Mouse (Mus musculus): ENCODE data around the gene Gm20388. TPM values are rescaled to one million over a fixed set of nuclear protein-coding genes. Genes with fewer than 3 reads are reported as not detected.
"Not testable (repeated sequence)": the region's sequence is repeated elsewhere in the genome, so short reads cannot be mapped to it uniquely, and the experiment has no call there.

Gm20388 gene
- total RNA-seq, 2 experiments from 2014 or later, result 11.4 to 18.1 TPM

- ATAC-seq (replicated peaks; ENCODE audit: low FRiP score, low TSS enrichment, poor library complexity, severe bottlenecking), result peak; percentile 91
These were observed 3154.8 kb downstream of the Gm20388 start for GRCm38 (mm10) chr8:123065214-123066100.

DNA sequence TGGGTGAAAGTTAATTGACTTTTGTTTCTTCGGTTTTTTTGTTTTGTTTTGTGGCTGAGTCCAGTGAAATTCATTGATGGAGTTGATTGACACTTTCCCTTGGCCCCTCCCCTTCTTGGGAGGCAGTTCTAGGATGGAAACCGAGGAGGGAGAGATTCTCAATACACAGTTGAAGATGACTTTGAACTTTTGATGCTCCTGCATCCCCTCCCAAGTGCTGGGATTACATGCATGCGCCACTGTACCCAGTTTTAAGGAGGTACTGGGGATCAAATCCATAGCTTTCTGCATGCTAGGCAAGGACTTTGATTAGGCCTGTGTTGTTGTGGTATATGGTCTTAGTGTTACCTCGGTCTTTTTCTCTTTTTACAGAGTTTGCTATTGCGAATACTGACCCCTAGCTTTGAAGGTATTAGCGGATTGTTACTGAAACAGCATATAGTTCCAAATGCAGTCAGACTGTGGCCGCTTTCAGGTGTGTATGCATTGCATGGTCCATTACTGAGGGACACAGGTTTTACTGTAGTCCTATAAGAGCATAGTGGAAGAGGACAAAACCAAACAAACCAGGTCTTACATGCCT, 3155.6 kb downstream of the Gm20388 start:
- ATAC-seq (replicated peaks; ENCODE audit: low FRiP score, low TSS enrichment, poor library complexity, severe bottlenecking), result no peak

DNA sequence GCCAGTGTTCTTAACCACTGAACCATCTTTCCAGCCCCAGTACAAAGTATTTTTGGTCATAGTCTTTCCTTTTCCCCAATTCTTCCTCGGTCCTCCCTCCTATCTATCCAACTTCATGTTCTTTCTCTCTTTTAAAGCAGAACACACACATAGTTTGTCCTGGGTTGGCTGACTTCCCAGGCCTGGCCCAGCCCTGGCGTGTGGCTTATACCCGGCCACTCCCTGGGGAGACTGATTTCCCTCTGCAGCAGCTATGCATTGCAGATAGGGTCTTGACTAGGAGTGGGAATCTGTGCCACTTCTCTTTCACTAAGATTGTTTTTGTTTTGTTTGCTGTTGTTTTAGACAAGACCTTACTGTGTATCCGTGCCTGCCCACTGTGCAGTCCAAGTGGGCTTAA, 3160.5 kb downstream of the Gm20388 start:
- ATAC-seq (replicated peaks; ENCODE audit: low FRiP score, low TSS enrichment, poor library complexity, severe bottlenecking), result peak; percentile 73; the same call in 1 of the 2 replicates

DNA sequence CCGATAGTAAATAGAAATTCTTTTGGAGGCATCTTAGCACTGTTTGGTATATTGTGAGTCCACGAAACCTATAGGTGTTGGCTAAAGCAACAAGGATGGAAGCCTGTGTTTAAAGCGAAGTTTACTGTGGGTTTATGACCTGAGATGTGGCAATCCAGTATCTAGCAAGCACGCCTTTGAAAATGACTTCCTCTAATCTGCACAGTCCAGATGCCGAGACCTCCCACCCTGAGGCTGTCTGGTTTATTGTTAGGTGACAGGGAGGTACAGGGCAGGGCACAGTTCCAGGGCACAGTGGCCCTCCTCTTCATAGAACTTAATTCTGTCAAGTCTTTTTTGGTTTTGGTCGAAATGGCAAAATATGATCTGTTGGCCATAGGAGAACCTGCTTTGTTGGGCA, 3166.6 kb downstream of the Gm20388 start:
- ATAC-seq (replicated peaks; ENCODE audit: low FRiP score, low TSS enrichment, poor library complexity, severe bottlenecking), result peak; percentile 66

- no peak for ATAC-seq (replicated peaks; ENCODE audit: low FRiP score, low TSS enrichment, poor library complexity, severe bottlenecking)
These were observed 3172.4 kb downstream of the Gm20388 start for GRCm38 (mm10) chr8:123082993-123083392.

DNA sequence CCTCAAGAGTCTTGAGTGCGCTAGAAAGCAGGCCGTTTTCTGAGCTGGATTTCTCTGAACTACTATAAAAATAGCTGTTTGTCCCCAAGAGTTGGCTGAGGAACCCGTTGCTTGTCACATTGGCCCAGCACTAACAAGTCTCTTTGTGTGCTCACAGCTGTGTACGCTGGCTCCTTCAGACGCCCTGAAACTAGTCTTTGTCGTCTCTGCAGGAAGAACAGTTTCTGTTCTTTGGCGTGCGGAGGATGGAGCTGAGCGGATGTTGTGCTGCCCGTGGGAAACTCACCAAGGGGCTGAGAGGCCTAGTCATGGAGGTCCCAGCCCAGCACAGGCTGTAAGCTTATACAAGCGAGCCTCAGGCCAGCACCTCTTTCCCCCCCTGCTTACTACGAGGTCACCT, 3173.0 kb downstream of the Gm20388 start:
- no peak for ATAC-seq (replicated peaks; ENCODE audit: low FRiP score, low TSS enrichment, poor library complexity, severe bottlenecking)

DNA sequence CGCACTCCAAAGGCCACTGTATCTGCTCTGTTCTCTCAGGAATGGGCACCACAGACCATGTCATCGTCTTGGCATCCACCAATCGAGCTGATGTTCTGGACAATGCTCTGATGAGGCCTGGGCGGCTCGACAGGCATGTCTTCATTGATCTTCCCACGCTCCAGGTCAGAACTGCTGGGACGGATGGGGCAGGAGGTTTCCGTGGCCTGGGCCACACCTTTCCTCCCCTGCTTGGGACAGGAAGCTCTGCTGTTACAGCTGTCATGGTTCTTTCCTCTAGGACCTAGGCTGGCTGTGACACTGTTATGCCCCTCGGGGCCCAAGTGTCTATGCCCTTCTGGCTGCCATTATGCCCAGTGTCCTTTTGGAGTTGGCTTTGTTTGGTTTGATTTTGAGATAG, 3176.6 kb downstream of the Gm20388 start:
- no peak for ATAC-seq (replicated peaks; ENCODE audit: low FRiP score, low TSS enrichment, poor library complexity, severe bottlenecking)

- ATAC-seq (replicated peaks; ENCODE audit: low FRiP score, low TSS enrichment, poor library complexity, severe bottlenecking), result no peak
These were observed 3186.6 kb downstream of the Gm20388 start for GRCm38 (mm10) chr8:123097216-123097615.

GRCm38 (mm10) chr8:123097786-123098584, 3187.3 kb downstream of the Gm20388 start:
- ATAC-seq (replicated peaks; ENCODE audit: low FRiP score, low TSS enrichment, poor library complexity, severe bottlenecking), result no peak

DNA sequence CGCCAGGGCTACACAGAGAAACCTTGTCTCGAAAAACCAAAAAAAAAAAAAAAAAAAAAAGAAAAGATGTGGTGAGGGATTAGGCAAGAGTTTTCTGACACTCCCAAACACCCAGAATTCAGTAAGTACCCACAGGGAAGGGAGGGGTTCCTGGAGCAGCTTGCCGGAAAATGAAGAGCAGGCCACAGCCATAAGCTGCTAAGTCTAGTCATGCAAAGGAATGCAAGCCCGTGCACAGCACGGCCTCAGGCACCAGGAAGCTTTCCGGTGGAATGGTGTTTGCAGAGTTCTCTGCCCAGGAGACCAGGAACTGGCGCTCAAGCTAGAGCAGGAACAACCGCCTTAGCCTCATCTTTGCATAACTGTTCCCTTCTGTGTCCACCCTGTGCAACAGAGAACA, 3189.6 kb downstream of the Gm20388 start:
- ATAC-seq (replicated peaks; ENCODE audit: low FRiP score, low TSS enrichment, poor library complexity, severe bottlenecking), result no peak

DNA sequence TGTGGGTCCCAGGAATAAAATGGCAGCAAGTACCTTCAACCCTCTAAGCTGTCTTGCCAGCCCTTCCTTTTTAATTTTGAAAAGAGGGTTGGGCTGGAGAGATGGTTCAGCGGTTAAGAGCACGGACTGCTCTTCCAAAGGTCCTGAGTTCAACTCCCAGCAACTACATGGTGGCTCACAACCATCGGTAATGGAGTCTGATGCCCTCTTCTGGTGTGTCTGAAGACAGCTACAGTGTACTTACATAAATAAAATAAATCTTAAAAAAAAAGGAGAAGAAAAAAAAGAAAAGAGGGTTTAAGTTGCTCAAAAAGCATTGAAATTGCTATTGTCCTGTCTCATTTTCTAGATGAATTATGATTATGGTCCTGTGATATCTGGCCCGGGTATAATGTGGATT, 3190.6 kb downstream of the Gm20388 start:
- no peak for ATAC-seq (replicated peaks; ENCODE audit: low FRiP score, low TSS enrichment, poor library complexity, severe bottlenecking)

DNA sequence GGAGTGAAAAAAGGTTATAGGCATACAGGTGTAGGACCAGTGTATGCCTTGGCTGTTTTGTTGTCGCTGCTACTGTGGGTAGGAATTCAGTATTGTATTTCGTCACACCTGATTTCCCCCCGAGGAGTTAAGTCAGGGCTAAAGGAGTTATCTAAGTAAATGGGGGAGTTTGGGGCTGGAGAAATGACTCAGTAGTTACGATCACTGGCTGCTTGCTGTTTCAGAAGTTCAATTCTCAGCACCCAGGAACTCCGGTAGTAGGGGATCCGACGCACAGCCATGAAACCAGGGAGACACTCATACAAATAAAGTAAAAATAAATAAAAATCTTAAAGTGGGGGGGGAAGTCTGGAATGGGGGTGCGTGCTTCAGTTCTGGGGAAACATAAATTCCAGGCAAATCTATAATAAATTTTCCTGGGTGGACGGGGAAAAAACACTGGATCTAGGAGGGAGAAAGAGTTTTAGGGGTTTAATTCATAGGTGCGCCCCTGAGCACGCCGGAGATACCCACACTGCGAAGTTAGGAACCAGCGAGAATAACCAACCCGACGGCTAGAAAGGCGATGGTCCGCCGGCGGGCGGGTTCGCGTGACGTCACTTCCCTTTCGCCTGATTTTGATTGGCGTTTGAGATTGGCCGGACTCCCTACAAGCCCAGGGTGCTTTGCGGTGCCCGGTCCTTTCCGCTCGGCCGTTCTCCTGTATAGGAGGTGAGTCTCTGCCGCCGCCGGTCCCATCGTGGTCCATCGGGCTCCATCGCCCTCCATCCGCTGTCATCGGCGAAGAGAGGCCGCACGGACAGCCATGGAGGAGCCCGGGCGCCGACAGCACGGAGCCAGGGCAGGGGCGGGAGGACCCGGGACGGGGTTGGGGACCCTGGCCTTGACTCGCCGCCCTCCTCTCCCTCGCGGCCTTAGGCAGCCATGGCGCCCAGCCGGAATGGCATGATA, 3191.4 kb downstream of the Gm20388 start, which contains the start of gene Rpl13:
Gene Rpl13 (plus strand): TSS at position 616 of the 951 bp plus-strand sequence.
- ATAC-seq (replicated peaks; ENCODE audit: low FRiP score, low TSS enrichment, poor library complexity, severe bottlenecking), result peak; percentile 88

DNA sequence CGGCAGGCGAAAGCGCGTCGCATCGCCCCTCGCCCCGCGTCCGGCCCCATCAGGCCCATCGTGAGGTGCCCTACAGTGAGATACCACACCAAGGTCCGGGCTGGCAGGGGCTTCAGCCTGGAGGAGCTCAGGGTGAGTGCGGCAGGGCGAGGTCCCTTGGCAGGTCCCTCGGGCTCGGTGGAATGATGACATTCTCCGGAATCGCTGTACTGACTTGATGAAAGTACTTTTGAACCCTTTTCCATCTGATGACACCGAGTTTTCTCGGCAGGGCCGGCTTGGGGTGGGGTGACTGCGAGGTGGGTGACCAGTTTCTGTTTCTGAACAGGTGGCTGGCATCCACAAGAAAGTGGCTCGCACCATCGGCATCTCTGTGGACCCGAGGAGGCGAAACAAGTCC, 3192.2 kb downstream of the Gm20388 start:
- not testable (repeated sequence) for ATAC-seq (replicated peaks; ENCODE audit: low FRiP score, low TSS enrichment, poor library complexity, severe bottlenecking)

DNA sequence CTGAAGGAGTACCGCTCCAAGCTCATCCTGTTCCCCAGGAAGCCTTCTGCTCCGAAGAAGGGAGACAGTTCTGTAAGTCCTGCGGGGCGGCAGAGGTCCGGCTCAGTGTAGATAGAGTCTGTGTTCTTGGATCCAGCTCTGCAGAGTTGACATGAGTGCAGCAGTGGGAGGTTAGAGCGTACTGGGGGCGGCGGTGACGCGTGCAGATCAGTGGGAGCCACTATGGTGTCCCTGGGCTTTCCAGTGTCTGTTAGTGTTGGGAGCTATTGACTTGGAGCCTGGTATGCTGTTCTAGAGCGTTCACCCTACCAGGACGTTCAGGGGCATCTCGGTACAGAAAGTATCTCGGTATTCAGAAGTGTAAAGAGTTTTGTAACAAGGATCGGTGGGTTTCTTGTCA, 3192.6 kb downstream of the Gm20388 start:
- no peak for ATAC-seq (replicated peaks; ENCODE audit: low FRiP score, low TSS enrichment, poor library complexity, severe bottlenecking)

DNA sequence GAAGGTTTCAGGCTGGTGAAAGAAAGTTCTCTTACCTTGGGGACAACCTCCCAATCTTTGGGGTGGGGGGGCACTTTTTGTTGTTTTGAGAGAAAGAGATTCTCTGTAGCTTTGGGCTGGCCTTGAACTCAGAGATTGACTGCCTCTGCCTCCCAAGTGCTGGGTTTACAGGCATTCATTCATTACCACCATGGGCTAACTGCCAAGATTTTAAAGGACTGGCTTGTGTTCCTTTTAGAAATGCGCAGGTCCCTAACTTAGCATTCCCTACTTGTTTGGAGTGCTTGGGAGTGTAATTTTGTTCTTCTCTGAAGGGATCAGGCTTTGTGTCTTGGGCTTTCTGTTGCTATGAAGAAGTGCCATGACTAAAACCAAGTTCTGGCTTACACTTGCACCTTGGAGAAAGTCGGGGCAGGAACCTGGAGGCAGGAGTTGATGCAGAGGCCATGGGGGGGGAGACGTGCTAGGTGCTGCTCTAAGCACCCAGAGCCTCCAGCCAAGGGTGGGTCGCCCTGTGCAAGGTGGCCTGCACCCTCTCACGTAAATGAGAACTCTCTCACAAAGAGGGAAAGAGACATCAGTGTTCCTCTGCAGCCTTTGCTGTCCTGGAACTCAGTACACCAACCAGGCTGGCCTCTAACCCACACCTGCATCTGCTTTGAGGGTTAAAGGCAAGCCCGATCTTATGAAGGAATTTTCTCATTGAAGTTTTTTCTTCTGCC, 3193.6 kb downstream of the Gm20388 start:
- ATAC-seq (replicated peaks; ENCODE audit: low FRiP score, low TSS enrichment, poor library complexity, severe bottlenecking), result no peak

- ATAC-seq (replicated peaks; ENCODE audit: low FRiP score, low TSS enrichment, poor library complexity, severe bottlenecking), result 0 out of 2 replicates have a peak, but pooled peaks have one; percentile 13
These were observed 3195.1 kb downstream of the Gm20388 start for GRCm38 (mm10) chr8:123105553-123106326.

- no peak for ATAC-seq (replicated peaks; ENCODE audit: low FRiP score, low TSS enrichment, poor library complexity, severe bottlenecking)
These were observed 3195.9 kb downstream of the Gm20388 start for GRCm38 (mm10) chr8:123106531-123106930.

- ATAC-seq (replicated peaks; ENCODE audit: low FRiP score, low TSS enrichment, poor library complexity, severe bottlenecking), result no peak
These were observed 3197.4 kb downstream of the Gm20388 start for GRCm38 (mm10) chr8:123108010-123108409.

All from megakaryocyte-erythroid progenitor cell, adult 5-6 weeks (primary cell).